ENCODE assay signal across 24 mouse cellular contexts in the genomic region with DNA sequence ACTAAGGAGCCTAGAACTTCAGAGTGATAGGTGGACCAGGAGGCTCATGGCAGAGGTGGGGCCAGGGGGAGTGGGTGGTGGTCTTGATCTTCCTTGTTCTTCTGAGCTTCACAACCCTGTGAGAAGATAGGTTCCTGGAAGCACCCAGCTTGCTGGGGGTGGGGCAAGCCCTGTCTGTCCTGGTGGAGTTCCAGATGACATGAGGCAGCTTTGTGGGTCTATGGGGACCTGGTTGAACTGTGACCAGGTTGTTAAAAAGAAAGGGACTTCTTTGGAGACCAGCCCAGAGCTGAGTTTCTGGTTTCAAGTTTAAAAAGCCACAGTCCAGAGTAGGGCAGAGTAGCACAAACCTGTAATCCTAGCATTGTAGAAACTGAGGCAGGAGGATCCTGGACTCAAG. TPM values are rescaled to one million over a fixed set of nuclear protein-coding genes. Genes with fewer than 3 reads are reported as not detected.
A peak's percentile ranks its signal among the peaks of the same experiment; 100 is the strongest.
DNase-seq lines count a peak whose midpoint lies in the region; ATAC-seq lines count a peak whose summit lies in the region.
"Had no signal": no experiment of that assay in that cellular context is flagged by ENCODE, and none has a peak within 500 bp of the region (broad histone marks: within the 10 kb centered on the region; RNA-seq: fewer than 3 reads in every experiment).

No protein-coding gene starts in this region.

- no peak overlapping the region for H3K4me3 ChIP-seq in kidney, embryonic 15.5 days (replicated peaks)
- no peak overlapping the region for H3K4me3 ChIP-seq in kidney, embryonic 14.5 days (ENCODE audit: low read length)
- H3K4me3 ChIP-seq: embryonic facial prominence, embryonic 13.5 days; forebrain, embryonic 12.5 days; heart, adult 2 months; heart, embryonic 15.5 days; hindbrain, embryonic 15.5 days had no signal

- no peaks in the 10 kb centered on the region for H3K27me3 ChIP-seq in kidney, embryonic 15.5 days
- no peaks in the 10 kb centered on the region for H3K27me3 ChIP-seq in kidney, embryonic 14.5 days (ENCODE audit: control insufficient read depth, insufficient read depth, low read length)
- H3K27me3 ChIP-seq: CH12.LX; embryonic facial prominence, embryonic 13.5 days; heart, embryonic 15.5 days; hindbrain, embryonic 15.5 days had no signal

- no peak overlapping the region for H3K4me2 ChIP-seq in kidney, embryonic 15.5 days
- H3K4me2 ChIP-seq in kidney, embryonic 14.5 days (replicated peaks; ENCODE audit: low read depth, low read length) = no peak overlapping the region
- H3K4me2 ChIP-seq: embryonic facial prominence, embryonic 13.5 days; forebrain, embryonic 12.5 days; heart, embryonic 11.5 days; heart, embryonic 15.5 days; hindbrain, embryonic 15.5 days had no signal

- no peak for ATAC-seq in kidney, embryonic 15.5 days (replicated peaks; ENCODE audit: low FRiP score)
- ATAC-seq in kidney, embryonic 14.5 days (ENCODE audit: low FRiP score, low TSS enrichment) = no peak
- ATAC-seq: activated CD4-positive, CD25-positive, alpha-beta regulatory T cell, adult 4 months; forebrain, embryonic 16.5 days; Patski had no signal

- H3K27ac ChIP-seq in kidney, embryonic 15.5 days = no peak overlapping the region
- no peak overlapping the region for H3K27ac ChIP-seq in kidney, embryonic 14.5 days (ENCODE audit: low read depth, low read length)
- H3K27ac ChIP-seq: embryonic facial prominence, embryonic 13.5 days; forebrain, embryonic 12.5 days; heart, adult 2 months; heart, embryonic 15.5 days; hindbrain, embryonic 15.5 days had no signal

- H3K9me3 ChIP-seq in kidney, embryonic 15.5 days (replicated peaks) = no peaks in the 10 kb centered on the region
- no peaks in the 10 kb centered on the region for H3K9me3 ChIP-seq in kidney, embryonic 14.5 days (ENCODE audit: control insufficient read depth, low read length)
- H3K9me3 ChIP-seq: embryonic facial prominence, embryonic 13.5 days; forebrain, embryonic 12.5 days; heart, embryonic 15.5 days; hindbrain, embryonic 15.5 days had no signal

- peak; percentile 68 for DNase-seq in kidney, adult 11 months
- peak; percentile 84 for DNase-seq in kidney, adult 9 months
- peak; percentile 62 to 82 for DNase-seq in kidney, postnatal 25 days
- DNase-seq in left cerebral cortex, adult 8-10 months (ENCODE audit: low spot score in 2 of 2) = no peak
- DNase-seq: adrenal gland, adult 8-10 months; cerebellum, adult 18-20 months; cerebellum, adult 9-11 months; cerebellum, postnatal 36 days; gastrocnemius, postnatal 14 days; heart, postnatal 14 days had no signal

- no peak overlapping the region for H3K9ac ChIP-seq in kidney, embryonic 15.5 days
- no peak overlapping the region for H3K9ac ChIP-seq in kidney, embryonic 14.5 days (ENCODE audit: low read depth, low read length)
- H3K9ac ChIP-seq: embryonic facial prominence, embryonic 13.5 days; forebrain, embryonic 12.5 days; heart, embryonic 15.5 days; hindbrain, embryonic 15.5 days had no signal

- H3K4me1 ChIP-seq in kidney, embryonic 15.5 days = peaks cover 18% of the 10 kb centered on the region
- H3K4me1 ChIP-seq in kidney, embryonic 14.5 days (ENCODE audit: control insufficient read depth, insufficient read depth, low read length) = no peaks in the 10 kb centered on the region
- H3K4me1 ChIP-seq: embryonic facial prominence, embryonic 13.5 days; forebrain, embryonic 12.5 days; heart, embryonic 15.5 days; hindbrain, embryonic 15.5 days had no signal

- H3K36me3 ChIP-seq in kidney, embryonic 15.5 days = no peaks in the 10 kb centered on the region
- no peaks in the 10 kb centered on the region for H3K36me3 ChIP-seq in kidney, embryonic 14.5 days (ENCODE audit: control insufficient read depth, insufficient read depth, low read length)
- H3K36me3 ChIP-seq: embryonic facial prominence, embryonic 13.5 days; forebrain, embryonic 12.5 days; heart, embryonic 15.5 days; hindbrain, embryonic 15.5 days had no signal

RNA-seq across cellular contexts. Expression of a gene that starts 0.6 kb away (rescaled TPM):
- polyA plus RNA-seq in kidney, embryonic 15.5 days (2015; fragmentation: Nextera tagmentation; extraction: Ambion mirVana) = 0.06 TPM in 1 of 2 replicates, not detected in the other
- not detected in 2 replicates for polyA plus RNA-seq in kidney, embryonic 14.5 days (2014; fragmentation: Nextera tagmentation; extraction: Ambion mirVana)
- total RNA-seq in left cerebral cortex, adult 8-10 months (2022) = under 1 TPM in 2 of 4 experiments, not detected in 2; 0.44 to 0.50 TPM
- total RNA-seq: CH12.LX; gastrocnemius, adult 18-20 months; gastrocnemius, postnatal 14 days; hematopoietic stem cell, adult 5-6 weeks had no signal
- polyA plus RNA-seq: activated CD4-positive, CD25-positive, alpha-beta regulatory T cell, adult 4 months; forebrain, embryonic 12.5 days; forebrain, embryonic 16.5 days; heart, embryonic 11.5 days; heart, embryonic 15.5 days; hindbrain, embryonic 15.5 days had no signal

RNA-seq across cellular contexts. Expression of a gene that starts 13.1 kb away (rescaled TPM):
- 1.7 and 1.8 TPM in 2 replicates for polyA plus RNA-seq in kidney, embryonic 15.5 days (2015; fragmentation: Nextera tagmentation; extraction: Ambion mirVana)
- polyA plus RNA-seq in kidney, embryonic 14.5 days (2014; fragmentation: Nextera tagmentation; extraction: Ambion mirVana) = 1.3 and 1.6 TPM in 2 replicates
- total RNA-seq in left cerebral cortex, adult 8-10 months (2022) = 1 to 10 TPM in 1 of 4 experiments, under 1 TPM in 3; 0.80 to 1.3 (median 0.91) TPM
- total RNA-seq: CH12.LX; hematopoietic stem cell, adult 5-6 weeks had no signal
- polyA plus RNA-seq: activated CD4-positive, CD25-positive, alpha-beta regulatory T cell, adult 4 months had no signal

RNA-seq across cellular contexts. Expression of a gene that starts 24.0 kb away (rescaled TPM):
- polyA plus RNA-seq in kidney, embryonic 15.5 days (2015; fragmentation: Nextera tagmentation; extraction: Ambion mirVana) = 18.3 and 21.2 TPM in 2 replicates
- 7.0 and 12.4 TPM in 2 replicates for polyA plus RNA-seq in kidney, embryonic 14.5 days (2014; fragmentation: Nextera tagmentation; extraction: Ambion mirVana)
- total RNA-seq in left cerebral cortex, adult 8-10 months (2022) = 10 to 100 TPM; 13.4 to 30.8 (median 20.0) TPM
- polyA plus RNA-seq: Patski had no signal

RNA-seq across cellular contexts. Expression of a gene that starts 27.3 kb away (rescaled TPM):
- 28.6 and 35.0 TPM in 2 replicates for polyA plus RNA-seq in kidney, embryonic 15.5 days (2015; fragmentation: Nextera tagmentation; extraction: Ambion mirVana)
- 22.4 and 26.3 TPM in 2 replicates for polyA plus RNA-seq in kidney, embryonic 14.5 days (2014; fragmentation: Nextera tagmentation; extraction: Ambion mirVana)
- total RNA-seq in left cerebral cortex, adult 8-10 months (2022) = 1 to 10 TPM; 2.9 to 5.0 (median 4.5) TPM

RNA-seq across cellular contexts. Expression of a gene that starts 29.4 kb away (rescaled TPM):
- polyA plus RNA-seq in kidney, embryonic 15.5 days (2015; fragmentation: Nextera tagmentation; extraction: Ambion mirVana) = 2.9 and 4.1 TPM in 2 replicates
- polyA plus RNA-seq in kidney, embryonic 14.5 days (2014; fragmentation: Nextera tagmentation; extraction: Ambion mirVana) = 2.8 and 3.0 TPM in 2 replicates
- 1 to 10 TPM; 3.4 to 5.5 (median 5.1) TPM for total RNA-seq in left cerebral cortex, adult 8-10 months (2022)

Comparison
In these comparisons a context has a peak if more than half of its experiments do, and no peak if none do; other contexts are left out.
1. DNase-seq: peak in kidney, adult 11 months (single experiment), kidney, adult 9 months (single experiment) and kidney, postnatal 25 days (2 of 2); none in left cerebral cortex, adult 8-10 months (0 of 2).